Mouse (Mus musculus) embryonic facial prominence, embryonic 14.5 days (tissue): ENCODE results near the gene Mad2l2. TPM values are rescaled to one million over a fixed set of nuclear protein-coding genes. Genes with fewer than 3 reads are reported as not detected.
A peak's percentile ranks its signal among the peaks of the same experiment; 100 is the strongest.

Source experiments
- ATAC-seq: fragments of 200-750 bp; cut with Nextera tagmentation; 2 replicates; pipeline ENCODE4 v1.8.0; 2017; ENCODE audit warnings: low read depth, moderate number of reproducible peaks, moderate TSS enrichment
- DNase-seq: peaks from one replicate; pipeline ENCODE4 v3.0.0-alpha.2; 2015; ENCODE audit warnings: low spot score
- H3K27ac ChIP-seq: fragments of 300-500 bp; sonication (generic); replicated peaks from 2 replicates; pipeline ENCODE4 v1.5.1; 2014; ENCODE audit warnings: low read depth, mild to moderate bottlenecking, low read length, moderate library complexity
- H3K27me3 ChIP-seq: fragments of 300-500 bp; sonication (generic); replicated peaks from 2 replicates; pipeline ENCODE4 v1.6.1; 2014; ENCODE audit warnings: low read length; ENCODE audit not compliant: control insufficient read depth, insufficient read depth
- H3K36me3 ChIP-seq: fragments of 300-500 bp; sonication (generic); 2 replicates; pipeline ENCODE4 v1.6.1; 2014; ENCODE audit warnings: low read length, mixed read lengths; ENCODE audit not compliant: control insufficient read depth, insufficient read depth
- H3K4me1 ChIP-seq: fragments of 300-500 bp; sonication (generic); 2 replicates; pipeline ENCODE4 v1.6.1; 2014; ENCODE audit warnings: antibody characterized with exemption, low read length; ENCODE audit not compliant: control insufficient read depth, insufficient read depth
- H3K4me2 ChIP-seq: fragments of 300-500 bp; sonication (generic); 2 replicates; pipeline ENCODE4 v1.6.1; 2014; ENCODE audit warnings: low read depth, mild to moderate bottlenecking, low read length, moderate library complexity, mixed read lengths
- H3K4me3 ChIP-seq: fragments of 300-500 bp; sonication (generic); 2 replicates; pipeline ENCODE4 v1.5.1; 2014; ENCODE audit warnings: low read depth, mild to moderate bottlenecking, low read length
- H3K9ac ChIP-seq: fragments of 300-500 bp; sonication (generic); 2 replicates; pipeline ENCODE4 v1.6.1; 2014; ENCODE audit warnings: low read depth, mild to moderate bottlenecking, low read length, moderate library complexity, mixed read lengths
- H3K9me3 ChIP-seq: fragments of 300-500 bp; sonication (generic); 2 replicates; pipeline ENCODE4 v1.6.1; 2016; ENCODE audit warnings: low read length; ENCODE audit not compliant: control insufficient read depth
- WGBS: fragments of 180-500 bp; shearing (Covaris S2); extraction: QIAGEN DNeasy Blood & Tissue Kit; methylation state at CpG from one replicate; pipeline ENCODE4 v1.1.7; 2014; 5-methylcytosine and 5-hydroxymethylcytosine counted together
- polyA plus RNA-seq: library from polyadenylated mRNA; unstranded; fragments of >200 nt; fragmentation: Nextera tagmentation; extraction: Ambion mirVana; gene quantifications from 2 replicates; pipeline ENCODE4 v1.2.1, GENCODE M21; 2014

Gene Mad2l2
- polyA plus RNA-seq, 1 experiment from 2014 or later, result 51.1 TPM

- Histone ChIP-seq H3K36me3 (peaks cover 16% of the 10 kb centered on the region; the same call in 1 of the 2 replicates), H3K4me3 (peak overlapping the region; percentile 66), H3K9ac (peak overlapping the region; percentile 75), H3K27me3 (peaks cover 35% of the 10 kb centered on the region), H3K27ac (no peak overlapping the region), H3K4me1 (peaks cover 6% of the 10 kb centered on the region; the same call in 1 of the 2 replicates), H3K9me3 (no peaks in the 10 kb centered on the region), H3K4me2 (peak overlapping the region; percentile 99)
- DNase-seq, result no peak
- WGBS, result 32% methylated on average over 26 of the region's 27 CpGs
- ATAC-seq, result no peak
These were observed 28.5 kb downstream of the Mad2l2 start for GRCm38 (mm10) chr4:148158436-148159348.

DNA sequence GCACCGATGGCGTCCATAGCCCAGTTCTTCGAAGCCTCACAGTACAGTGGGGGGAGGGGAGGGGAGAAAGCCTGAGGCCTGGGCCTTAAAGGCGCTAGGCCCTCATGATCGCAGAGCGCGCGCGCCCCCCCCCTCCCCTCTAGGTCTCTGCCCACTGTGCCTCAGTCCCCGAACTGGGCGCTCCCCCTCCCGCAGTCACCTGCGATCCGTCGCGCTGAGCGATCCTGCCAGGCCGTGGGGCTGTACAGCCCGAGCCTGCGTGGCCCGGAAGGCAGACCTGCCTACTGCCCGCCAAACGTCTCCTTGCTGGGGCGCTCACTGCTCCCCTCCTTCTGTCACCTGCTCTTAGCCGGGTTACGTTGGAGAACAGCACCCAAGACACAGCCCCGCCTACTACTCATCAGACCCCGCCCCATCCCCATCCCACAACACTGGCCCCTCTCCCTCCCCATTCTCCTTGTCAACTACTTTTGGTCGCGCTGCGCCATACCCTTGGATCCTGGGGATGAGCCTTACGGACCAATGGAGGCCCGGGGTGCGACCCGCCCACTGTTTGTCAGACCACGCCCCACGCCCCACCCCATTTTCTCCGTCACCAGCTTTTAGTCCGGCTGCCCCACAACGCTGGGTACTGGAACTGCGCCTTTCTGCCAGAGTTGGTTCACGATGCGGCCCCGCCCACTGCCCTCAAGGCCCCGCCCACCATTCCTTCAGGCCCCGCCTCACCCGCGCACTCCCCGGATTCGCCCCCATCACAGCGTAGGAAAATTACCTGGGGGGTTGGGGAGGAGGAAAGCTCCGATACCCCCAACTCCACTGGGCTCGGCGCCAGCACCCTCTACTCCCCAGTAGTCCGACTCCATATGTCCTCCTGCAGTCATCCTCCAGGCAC lies 29.6 kb downstream of the Mad2l2 start:
- under 1% methylated on average over 26 of the region's 55 CpGs for WGBS
- H3K27ac ChIP-seq, result no peak overlapping the region; the same call in 1 of the 2 replicates

DNA sequence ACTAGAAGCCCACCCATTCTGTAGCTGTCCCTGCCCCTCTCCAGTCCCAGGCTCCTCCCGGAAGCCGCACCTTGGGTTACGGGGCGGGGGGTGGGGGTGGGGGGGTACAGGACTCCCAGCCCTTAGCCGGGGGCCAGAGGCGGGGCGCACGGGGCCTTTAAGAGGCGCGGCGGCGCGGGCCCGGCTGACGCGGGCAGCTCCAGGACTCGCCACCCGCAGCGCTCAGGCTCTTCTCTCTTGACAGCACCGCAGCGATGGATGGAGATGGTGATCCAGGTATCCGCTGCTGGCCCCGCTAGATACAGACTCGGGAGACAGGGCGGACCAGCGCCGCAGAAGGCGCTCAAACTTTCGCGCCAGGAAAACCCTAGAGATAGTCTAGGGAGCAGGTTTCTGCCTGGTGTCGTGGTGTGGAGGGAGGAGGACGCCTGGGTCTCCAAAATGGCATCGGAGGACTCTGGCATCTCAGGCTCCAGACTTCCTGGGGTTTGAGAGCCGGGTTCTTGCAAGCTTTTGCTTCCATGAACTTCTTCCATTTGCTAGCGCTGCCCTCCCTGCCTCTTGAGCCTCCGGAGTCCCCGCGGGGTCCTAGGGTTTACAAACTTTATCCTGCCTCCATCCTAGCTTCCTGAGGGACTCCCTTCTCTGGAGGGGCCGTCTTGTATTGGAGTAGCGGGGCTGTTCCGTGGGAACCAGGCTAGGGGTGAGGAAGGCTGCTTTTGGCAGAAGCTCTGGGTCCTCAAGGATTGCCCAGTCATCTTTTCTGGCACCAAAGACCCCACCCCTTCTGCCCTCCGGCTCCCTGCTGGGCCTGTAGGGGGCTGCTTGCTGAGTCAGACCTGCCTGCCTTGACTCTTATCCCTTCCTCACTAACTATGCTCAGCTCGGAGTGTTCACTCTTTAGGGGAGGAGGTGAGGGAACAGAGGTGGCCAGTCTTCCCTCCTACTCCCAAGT lies 30.5 kb downstream of the Mad2l2 start, which contains the start of the genes Fbxo44 and Fbxo2:
Fbxo44 (minus strand) TSS at position 47 of the 955 bp plus-strand sequence.
Fbxo2 (plus strand) TSS at position 186 of the 955 bp plus-strand sequence.
- no peak within 1 kb of the TSS; the same call in 1 of the 2 replicates for H3K27ac ChIP-seq

More for the DNA sequence above, 29.6 kb downstream of the Mad2l2 start:
- peak; percentile 90 for ATAC-seq
- H3K4me3 ChIP-seq, result peak overlapping the region; percentile 66
- H3K4me2 ChIP-seq, result peak overlapping the region; percentile 99
- H3K9ac ChIP-seq, result peak overlapping the region; percentile 75
- peaks cover 10% of the 10 kb centered on the region; the same call in 1 of the 2 replicates for H3K36me3 ChIP-seq
- H3K4me1 ChIP-seq, result peaks cover 6% of the 10 kb centered on the region; the same call in 1 of the 2 replicates
- peak; percentile 96 for DNase-seq
- peaks cover 46% of the 10 kb centered on the region for H3K27me3 ChIP-seq
- no peaks in the 10 kb centered on the region for H3K9me3 ChIP-seq

DNA sequence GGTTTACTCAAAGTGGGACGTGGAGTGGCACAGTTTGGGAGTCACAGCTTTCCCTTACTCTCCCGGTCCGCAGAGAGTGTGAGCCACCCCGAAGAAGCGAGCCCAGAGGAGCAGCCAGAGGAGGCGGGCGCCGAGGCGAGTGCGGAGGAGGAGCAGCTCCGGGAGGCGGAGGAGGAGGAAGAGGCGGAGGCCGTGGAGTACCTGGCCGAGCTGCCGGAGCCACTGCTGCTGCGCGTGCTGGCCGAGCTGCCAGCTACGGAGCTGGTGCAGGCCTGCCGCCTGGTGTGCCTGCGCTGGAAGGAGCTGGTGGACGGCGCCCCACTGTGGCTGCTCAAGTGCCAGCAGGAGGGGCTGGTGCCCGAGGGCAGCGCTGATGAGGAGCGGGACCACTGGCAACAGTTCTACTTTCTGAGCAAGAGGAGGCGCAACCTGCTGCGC lies 33.8 kb downstream of the Mad2l2 start:
- Histone ChIP-seq H3K36me3 (no peaks in the 10 kb centered on the region), H3K27me3 (peaks cover 72% of the 10 kb centered on the region), H3K4me3 (peak overlapping the region; percentile 35), H3K4me2 (peak overlapping the region; percentile 62), H3K27ac (no peak overlapping the region), H3K4me1 (peaks cover 2% of the 10 kb centered on the region; the same call in 1 of the 2 replicates), H3K9me3 (no peaks in the 10 kb centered on the region), H3K9ac (0 out of 2 replicates have a peak overlapping the region, but pooled peaks have one; percentile 51)
- 0% methylated on average over 9 of the region's 29 CpGs for WGBS
- DNase-seq, result peak; percentile 86
- peak; percentile 38; the same call in 1 of the 2 replicates for ATAC-seq

More for the DNA sequence above, 30.5 kb downstream of the Mad2l2 start, which contains the start of the genes Fbxo44 and Fbxo2:
- Histone ChIP-seq H3K27me3 (peaks cover 55% of the 10 kb centered on the region), H3K36me3 (0 out of 2 replicates have a peak, but pooled peaks cover 2% of the 10 kb centered on the region), H3K9me3 (no peaks in the 10 kb centered on the region), H3K4me2 (peak within 1 kb of the TSS; percentile 99), H3K4me1 (peaks cover 6% of the 10 kb centered on the region; the same call in 1 of the 2 replicates), H3K9ac (peak within 1 kb of the TSS; percentile 75), H3K4me3 (peak within 1 kb of the TSS; percentile 66)
- DNase-seq, result no peak
- under 1% methylated on average over 39 of the region's 43 CpGs for WGBS
- peak; percentile 70 for ATAC-seq

- DNase-seq (no peak), ATAC-seq (no peak)
- peak overlapping the region; percentile 35 for H3K4me3 ChIP-seq
- peaks cover 74% of the 10 kb centered on the region for H3K27me3 ChIP-seq
- no peaks in the 10 kb centered on the region for H3K4me1 ChIP-seq
- WGBS, result 0% methylated on average over 14 of the region's 16 CpGs
- H3K9ac ChIP-seq, result 0 out of 2 replicates have a peak overlapping the region, but pooled peaks have one; percentile 4
- no peaks in the 10 kb centered on the region for H3K36me3 ChIP-seq
- H3K27ac ChIP-seq, result no peak overlapping the region
- H3K4me2 ChIP-seq, result peak overlapping the region; percentile 62
- no peaks in the 10 kb centered on the region for H3K9me3 ChIP-seq
These were observed 34.3 kb downstream of the Mad2l2 start for GRCm38 (mm10) chr4:148164461-148164860.

DNA sequence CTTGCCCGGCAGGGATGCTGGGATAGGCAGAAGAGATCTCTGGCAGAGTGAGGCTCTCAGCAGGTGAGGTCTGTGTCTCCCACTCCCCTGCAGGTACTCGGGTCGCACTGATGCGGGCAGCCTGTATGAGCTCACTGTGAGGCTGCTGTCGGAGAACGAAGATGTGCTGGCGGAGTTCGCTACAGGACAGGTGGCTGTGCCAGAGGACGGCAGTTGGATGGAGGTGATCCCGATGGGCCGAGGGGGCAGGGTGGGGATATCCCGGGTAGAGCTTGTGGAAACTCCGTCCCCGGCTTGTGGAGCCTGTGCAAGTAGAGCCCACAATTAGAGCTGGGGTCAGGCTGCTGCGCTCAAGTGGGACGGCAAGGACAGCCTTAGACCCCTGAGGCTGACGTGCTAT lies 35.4 kb downstream of the Mad2l2 start:
- no peaks in the 10 kb centered on the region for H3K4me1 ChIP-seq
- H3K4me3 ChIP-seq, result no peak overlapping the region
- no peak overlapping the region for H3K27ac ChIP-seq
- H3K36me3 ChIP-seq, result no peaks in the 10 kb centered on the region
- peaks cover 80% of the 10 kb centered on the region for H3K27me3 ChIP-seq
- no peak overlapping the region for H3K9ac ChIP-seq
- no peak overlapping the region for H3K4me2 ChIP-seq
- H3K9me3 ChIP-seq, result no peaks in the 10 kb centered on the region
- DNase-seq (no peak), ATAC-seq (no peak)
- WGBS, result 3% methylated on average over 12 of the region's 17 CpGs

DNA sequence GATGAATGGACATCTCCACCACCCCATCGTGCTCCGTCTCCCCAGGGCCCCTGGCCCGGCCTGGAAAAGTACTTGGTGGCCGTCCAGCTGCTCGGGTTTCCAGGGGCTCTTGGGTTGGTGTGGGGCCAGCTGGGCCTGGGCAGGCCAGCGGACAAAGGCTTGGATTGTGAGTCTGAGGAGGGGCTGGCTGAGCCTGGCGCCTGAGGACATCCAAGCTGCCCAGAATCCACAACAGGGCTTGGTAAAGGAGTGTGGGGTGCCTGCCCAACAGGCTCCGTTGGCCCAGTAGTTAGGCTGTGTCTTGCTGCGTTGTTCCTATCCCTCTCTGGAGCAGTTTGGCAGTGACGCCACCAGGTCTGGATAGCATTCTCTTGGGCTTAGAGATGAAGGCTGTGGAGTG lies 36.2 kb downstream of the Mad2l2 start:
- Histone ChIP-seq H3K4me3 (peak overlapping the region; percentile 14; the same call in 1 of the 2 replicates), H3K4me1 (no peaks in the 10 kb centered on the region), H3K27ac (no peak overlapping the region), H3K9ac (no peak overlapping the region), H3K27me3 (peaks cover 76% of the 10 kb centered on the region), H3K4me2 (peak overlapping the region; percentile 33), H3K36me3 (no peaks in the 10 kb centered on the region), H3K9me3 (no peaks in the 10 kb centered on the region)
- DNase-seq, result no peak
- 6% methylated on average over 10 of the region's 10 CpGs for WGBS
- ATAC-seq, result peak; percentile 37
